Mouse (Mus musculus): ENCODE measurements at regions not wholly inside any gene's neighbourhood (a gene's known extent, or its start where the extent isn't known, plus 50 kb on each side); places are given as distances from the start of the nearest gene placed in this dataset.

DNA sequence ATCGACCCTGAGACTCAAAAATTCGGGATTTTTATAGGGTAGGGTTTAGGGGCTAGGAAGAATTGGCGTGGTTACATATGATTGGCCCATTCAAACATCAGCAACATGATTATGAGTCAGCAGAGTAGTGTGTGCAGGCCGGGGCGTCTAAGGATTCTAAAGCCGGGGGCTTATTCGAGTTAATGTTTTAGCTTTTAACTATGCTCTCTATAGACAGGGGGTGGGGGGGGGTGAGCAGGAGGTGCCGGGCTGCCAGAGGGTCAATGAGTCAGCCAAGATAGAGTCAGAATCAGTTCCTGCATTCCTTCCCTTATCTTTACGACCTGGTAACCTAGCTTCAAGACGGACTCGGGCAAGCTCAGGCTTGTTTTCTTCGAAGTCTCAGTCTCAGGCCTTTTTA is 333.2 kb upstream of the Smc2 start:
- H3ac ChIP-seq (ENCODE audit: control insufficient read depth, insufficient read length) = no peak overlapping the region
- H3K79me2 ChIP-seq (ENCODE audit: control insufficient read depth, insufficient read depth) = no peaks in the 10 kb centered on the region
- no peaks in the 10 kb centered on the region for H3K36me3 ChIP-seq (ENCODE audit: control insufficient read depth, insufficient read depth)
- H3K4me3 ChIP-seq = no peak overlapping the region
- TF ChIP-seq E2F4 (IDR thresholded peaks at IDR 0.05; ENCODE audit: insufficient read depth) (no peak), TCF12 (IDR thresholded peaks at IDR 0.05; ENCODE audit: insufficient read depth, poor library complexity, severe bottlenecking) (no peak), MYOG (IDR thresholded peaks at IDR 0.05; ENCODE audit: control insufficient read depth in 1 of 3, insufficient read depth in 1 of 3, insufficient read length in 2 of 3, low read depth in 2 of 3) (no peak), CEBPB (IDR thresholded peaks at IDR 0.05; ENCODE audit: insufficient read depth, poor library complexity, severe bottlenecking) (no peak), TCF3 (IDR thresholded peaks at IDR 0.05; ENCODE audit: insufficient read length, low read depth) (no peak), MAX (IDR thresholded peaks at IDR 0.05; ENCODE audit: low read depth) (no peak)
- H3K27me3 ChIP-seq (ENCODE audit: control insufficient read depth, insufficient read depth, insufficient read length) = no peaks in the 10 kb centered on the region
- H3K4me2 ChIP-seq (ENCODE audit: low read depth) = no peak overlapping the region

DNA sequence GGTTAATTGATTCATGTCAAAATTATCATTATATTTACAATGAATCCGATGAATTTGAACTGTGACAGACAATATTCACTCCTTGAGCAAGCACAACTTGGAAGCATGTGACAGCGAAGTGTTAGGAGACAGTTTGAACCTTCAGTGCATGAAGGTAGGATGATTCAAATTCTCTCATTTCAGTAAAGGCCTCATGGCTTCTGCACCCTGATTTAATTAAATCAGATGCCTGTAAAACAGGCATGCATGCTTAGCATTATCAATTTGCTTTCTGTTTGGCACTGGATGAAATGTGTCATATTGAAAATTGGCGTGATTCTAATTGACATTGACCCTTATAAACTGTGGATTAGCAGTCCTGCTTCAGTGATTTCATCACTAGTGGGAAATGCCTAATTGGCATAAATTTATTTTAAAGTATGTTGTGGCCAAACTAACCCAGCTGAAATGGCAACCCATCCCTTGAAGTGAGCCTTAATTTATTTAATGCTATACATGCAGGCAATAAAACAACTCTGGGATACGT is 321.2 kb upstream of the Smc2 start:
- H3K27me3 ChIP-seq (ENCODE audit: control insufficient read depth, insufficient read depth, insufficient read length) = no peaks in the 10 kb centered on the region
- H3K36me3 ChIP-seq (ENCODE audit: control insufficient read depth, insufficient read depth) = no peaks in the 10 kb centered on the region
- no peaks in the 10 kb centered on the region for H3K79me2 ChIP-seq (ENCODE audit: control insufficient read depth, insufficient read depth)
- no peak overlapping the region for H3K4me2 ChIP-seq (ENCODE audit: low read depth)
- no peak for TF ChIP-seq SRF (IDR thresholded peaks at IDR 0.05; ENCODE audit: control insufficient read depth, insufficient read length, low read depth)
- TF ChIP-seq MYOG (IDR thresholded peaks at IDR 0.05; ENCODE audit: control insufficient read depth in 1 of 3, insufficient read depth in 1 of 3, insufficient read length in 2 of 3, low read depth in 2 of 3) = no peak
- no peak for TF ChIP-seq POLR2AphosphoS2 (IDR thresholded peaks at IDR 0.05; ENCODE audit: insufficient read length, low read depth)
- no peak for TF ChIP-seq MAX (IDR thresholded peaks at IDR 0.05; ENCODE audit: low read depth)
- no peak for TF ChIP-seq TCF12 (IDR thresholded peaks at IDR 0.05; ENCODE audit: insufficient read depth, poor library complexity, severe bottlenecking)
- no peak for TF ChIP-seq CEBPB (IDR thresholded peaks at IDR 0.05; ENCODE audit: insufficient read depth, poor library complexity, severe bottlenecking)
- no peak for TF ChIP-seq TCF3 (IDR thresholded peaks at IDR 0.05; ENCODE audit: insufficient read length, low read depth)
- TF ChIP-seq REST (IDR thresholded peaks at IDR 0.05; ENCODE audit: insufficient read depth, insufficient read length) = no peak
- TF ChIP-seq E2F4 (IDR thresholded peaks at IDR 0.05; ENCODE audit: insufficient read depth) = no peak
- no peak for TF ChIP-seq USF1 (IDR thresholded peaks at IDR 0.05; ENCODE audit: low read depth)
- TF ChIP-seq MYOD1 (IDR thresholded peaks at IDR 0.05; ENCODE audit: control insufficient read depth in 1 of 3, insufficient read length in 2 of 3, low read depth in 2 of 3) = no peak
- no peak for TF ChIP-seq POLR2A (IDR thresholded peaks at IDR 0.05; ENCODE audit: insufficient read length, low read depth)
- no peak overlapping the region for H3K4me3 ChIP-seq
- no peak overlapping the region for H3ac ChIP-seq (ENCODE audit: control insufficient read depth, insufficient read length)

DNA sequence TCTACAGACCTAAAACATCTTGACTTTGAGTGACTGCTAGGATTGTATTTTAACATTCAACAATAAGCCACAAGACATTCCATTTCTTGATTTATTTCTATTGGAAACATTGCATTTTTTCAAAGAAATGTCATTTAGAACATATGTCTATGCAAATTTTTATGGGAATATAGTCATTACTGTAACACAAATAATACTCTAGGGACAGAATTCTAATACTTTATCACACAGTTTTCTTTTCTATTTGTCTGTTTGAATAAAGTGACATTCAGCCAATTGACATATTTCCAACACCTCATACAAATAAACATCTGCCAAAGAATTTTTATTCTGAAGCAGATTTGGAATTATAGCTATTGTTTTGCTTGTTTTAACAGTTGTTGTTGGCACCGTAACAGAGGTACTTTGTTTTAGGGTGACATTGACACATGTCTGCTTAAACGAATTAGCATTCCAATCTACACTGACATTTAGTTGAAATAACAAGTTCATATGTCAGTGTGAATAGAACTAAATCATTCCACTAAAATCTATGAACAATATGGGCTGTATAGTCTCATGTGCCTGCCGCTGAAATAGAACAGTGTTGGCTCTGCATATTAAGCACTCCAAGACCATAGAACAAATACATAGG is 320.5 kb upstream of the Smc2 start:
- TF ChIP-seq REST (IDR thresholded peaks at IDR 0.05; ENCODE audit: insufficient read depth, insufficient read length) (no peak), USF1 (IDR thresholded peaks at IDR 0.05; ENCODE audit: low read depth) (no peak), TCF12 (IDR thresholded peaks at IDR 0.05; ENCODE audit: insufficient read depth, poor library complexity, severe bottlenecking) (no peak), MAX (IDR thresholded peaks at IDR 0.05; ENCODE audit: low read depth) (no peak), SRF (IDR thresholded peaks at IDR 0.05; ENCODE audit: control insufficient read depth, insufficient read length, low read depth) (no peak), MYOG (IDR thresholded peaks at IDR 0.05; ENCODE audit: control insufficient read depth in 1 of 3, insufficient read depth in 1 of 3, insufficient read length in 2 of 3, low read depth in 2 of 3) (no peak), E2F4 (IDR thresholded peaks at IDR 0.05; ENCODE audit: insufficient read depth) (no peak), POLR2A (IDR thresholded peaks at IDR 0.05; ENCODE audit: insufficient read length, low read depth) (no peak), POLR2AphosphoS2 (IDR thresholded peaks at IDR 0.05; ENCODE audit: insufficient read length, low read depth) (no peak), MYOD1 (IDR thresholded peaks at IDR 0.05; ENCODE audit: control insufficient read depth in 1 of 3, insufficient read length in 2 of 3, low read depth in 2 of 3) (no peak), CEBPB (IDR thresholded peaks at IDR 0.05; ENCODE audit: insufficient read depth, poor library complexity, severe bottlenecking) (no peak), TCF3 (IDR thresholded peaks at IDR 0.05; ENCODE audit: insufficient read length, low read depth) (no peak)
- no peaks in the 10 kb centered on the region for H3K79me2 ChIP-seq (ENCODE audit: control insufficient read depth, insufficient read depth)

DNA sequence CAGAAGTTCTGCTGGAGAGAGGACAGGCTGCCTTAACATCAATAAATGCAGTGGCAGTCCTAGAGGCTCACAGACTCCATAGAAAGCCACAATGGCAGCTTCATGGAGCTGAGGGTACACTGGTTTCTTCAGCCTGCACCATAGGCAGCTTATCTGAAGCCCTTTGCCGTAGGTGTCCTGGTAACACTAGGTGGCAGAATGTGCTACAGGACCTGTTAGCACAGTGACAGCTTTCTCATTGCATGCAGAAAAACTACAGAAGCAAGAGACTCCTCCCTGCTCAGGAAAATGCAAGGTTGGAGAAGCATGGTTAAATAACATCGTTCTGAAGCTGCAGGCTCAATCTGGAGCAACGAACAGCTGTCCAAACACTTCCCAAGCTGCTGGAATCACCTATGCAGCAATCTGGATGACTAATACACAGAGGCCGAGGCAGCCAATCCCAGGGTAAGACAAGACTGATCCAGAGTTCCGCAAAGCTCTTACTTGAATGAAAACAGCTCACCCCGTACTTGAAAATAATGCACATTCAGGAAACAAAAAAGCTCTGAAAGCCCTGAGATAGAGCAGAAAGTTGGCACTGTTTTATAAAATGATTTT is 286.4 kb upstream of the Smc2 start:
- Histone ChIP-seq H3K36me3 (ENCODE audit: control insufficient read depth, insufficient read depth) (no peaks in the 10 kb centered on the region), H3K4me2 (ENCODE audit: low read depth) (no peak overlapping the region), H3K79me2 (ENCODE audit: control insufficient read depth, insufficient read depth) (no peaks in the 10 kb centered on the region), H3K27me3 (ENCODE audit: control insufficient read depth, insufficient read depth, insufficient read length) (no peaks in the 10 kb centered on the region), H3K4me3 (no peak overlapping the region), H3ac (ENCODE audit: control insufficient read depth, insufficient read length) (no peak overlapping the region)
- TF ChIP-seq SRF (IDR thresholded peaks at IDR 0.05; ENCODE audit: control insufficient read depth, insufficient read length, low read depth) (no peak), POLR2AphosphoS2 (IDR thresholded peaks at IDR 0.05; ENCODE audit: insufficient read length, low read depth) (no peak), POLR2A (IDR thresholded peaks at IDR 0.05; ENCODE audit: insufficient read length, low read depth) (no peak), USF1 (IDR thresholded peaks at IDR 0.05; ENCODE audit: low read depth) (no peak), CEBPB (IDR thresholded peaks at IDR 0.05; ENCODE audit: insufficient read depth, poor library complexity, severe bottlenecking) (no peak), REST (IDR thresholded peaks at IDR 0.05; ENCODE audit: insufficient read depth, insufficient read length) (no peak), MYOG (IDR thresholded peaks at IDR 0.05; ENCODE audit: control insufficient read depth in 1 of 3, insufficient read depth in 1 of 3, insufficient read length in 2 of 3, low read depth in 2 of 3) (no peak), TCF12 (IDR thresholded peaks at IDR 0.05; ENCODE audit: insufficient read depth, poor library complexity, severe bottlenecking) (no peak), MAX (IDR thresholded peaks at IDR 0.05; ENCODE audit: low read depth) (no peak)

More for the DNA sequence above, 320.5 kb upstream of the Smc2 start:
- H3ac ChIP-seq (ENCODE audit: control insufficient read depth, insufficient read length) = no peak overlapping the region
- H3K4me3 ChIP-seq = no peak overlapping the region
- H3K36me3 ChIP-seq (ENCODE audit: control insufficient read depth, insufficient read depth) = no peaks in the 10 kb centered on the region
- H3K27me3 ChIP-seq (ENCODE audit: control insufficient read depth, insufficient read depth, insufficient read length) = no peaks in the 10 kb centered on the region
- H3K4me2 ChIP-seq (ENCODE audit: low read depth) = no peak overlapping the region
